Mouse (Mus musculus) forebrain, embryonic 11.5 days (tissue): ENCODE measurements at regions not wholly inside any gene's neighbourhood (a gene's known extent, or its start where the extent isn't known, plus 50 kb on each side); places are given as distances from the start of the nearest gene placed in this dataset.
A peak's percentile ranks its signal among the peaks of the same experiment; 100 is the strongest.

Source experiments
- ATAC-seq: fragments of 200-750 bp; cut with Nextera tagmentation; replicated peaks from 2 replicates; pipeline ENCODE4 v1.8.0; 2017; ENCODE audit warnings: moderate TSS enrichment; ENCODE audit not compliant: low FRiP score
- DNase-seq: peaks from one replicate; pipeline ENCODE4 v3.0.0-alpha.2; 2017; ENCODE audit warnings: low spot score
- H3K27ac ChIP-seq: fragments of 300-500 bp; sonication (generic); 2 replicates; pipeline ENCODE4 v1.5.1; 2014; ENCODE audit warnings: low read depth, low read length
- H3K27me3 ChIP-seq: fragments of 300-500 bp; sonication (generic); 2 replicates; pipeline ENCODE4 v1.6.1; 2014; ENCODE audit warnings: mild to moderate bottlenecking, low read length, mixed read lengths; ENCODE audit not compliant: control insufficient read depth, insufficient read depth
- H3K36me3 ChIP-seq: fragments of 300-500 bp; sonication (generic); 2 replicates; pipeline ENCODE4 v1.6.1; 2014; ENCODE audit warnings: mild to moderate bottlenecking, low read length, moderate library complexity, mixed read lengths; ENCODE audit not compliant: control insufficient read depth, insufficient read depth
- H3K4me1 ChIP-seq: fragments of 300-500 bp; sonication (generic); replicated peaks from 2 replicates; pipeline ENCODE4 v1.6.1; 2014; ENCODE audit warnings: low read length, mixed read lengths; ENCODE audit not compliant: control insufficient read depth, insufficient read depth
- H3K4me2 ChIP-seq: fragments of 300-500 bp; sonication (generic); 2 replicates; pipeline ENCODE4 v1.6.1; 2014; ENCODE audit warnings: low read depth, mild to moderate bottlenecking, low read length, moderate library complexity, mixed read lengths; ENCODE audit not compliant: severe bottlenecking
- H3K4me3 ChIP-seq: fragments of 300-500 bp; sonication (generic); 2 replicates; pipeline ENCODE4 v1.5.1; 2014; ENCODE audit warnings: low read depth, low read length
- H3K9ac ChIP-seq: fragments of 300-500 bp; sonication (generic); 2 replicates; pipeline ENCODE4 v1.6.1; 2014; ENCODE audit warnings: low read length
- H3K9me3 ChIP-seq: fragments of 300-500 bp; sonication (generic); 2 replicates; pipeline ENCODE4 v1.6.1; 2016; ENCODE audit warnings: low read length, mixed read lengths; ENCODE audit not compliant: control insufficient read depth
- WGBS: fragments of 180-500 bp; shearing (Covaris S2); extraction: QIAGEN DNeasy Blood & Tissue Kit; methylation state at CpG from one replicate; pipeline ENCODE4 v1.1.7; 2014; 5-methylcytosine and 5-hydroxymethylcytosine counted together

DNA sequence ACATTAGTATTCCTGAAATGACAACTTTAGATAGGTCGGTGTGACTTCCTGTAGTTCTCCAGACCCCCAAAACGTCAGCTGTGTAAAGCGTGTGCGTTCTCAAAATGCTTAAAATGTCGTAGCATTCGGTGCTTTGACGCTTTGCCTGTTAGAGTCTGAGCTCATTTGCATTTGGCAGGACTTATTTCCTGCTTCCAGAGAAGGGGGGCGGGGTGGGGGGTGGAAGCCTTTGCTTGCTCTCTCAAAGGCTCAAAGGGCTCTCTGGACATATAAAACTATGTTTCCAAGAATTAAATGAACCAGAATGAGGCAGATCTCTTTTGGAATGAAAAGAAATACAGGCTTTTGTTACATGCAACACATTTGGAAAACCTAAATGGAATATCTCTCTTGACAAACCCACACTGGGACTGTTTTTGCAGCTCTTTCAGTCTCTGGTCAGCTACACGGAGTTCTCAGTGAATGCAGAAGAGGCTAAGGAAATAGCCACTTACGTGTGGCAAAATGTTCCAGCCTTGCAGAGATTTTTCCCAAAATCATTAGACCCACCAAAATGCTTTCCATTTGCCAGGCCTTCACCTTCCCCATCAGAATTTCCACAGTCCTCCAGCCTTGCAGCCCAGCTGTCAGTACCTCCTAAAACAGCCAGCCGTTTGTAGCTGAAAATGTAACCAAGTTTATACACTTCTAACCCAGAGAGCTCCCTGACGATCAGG is 163.4 kb downstream of the Spry2 start:
- H3K4me3 ChIP-seq: peak overlapping the region; percentile 31
- ATAC-seq (peak; percentile 57), DNase-seq (peak; percentile 68)
- peak overlapping the region; percentile 68 for H3K4me2 ChIP-seq
- H3K9ac ChIP-seq: peak overlapping the region; percentile 39; the same call in 1 of the 2 replicates
- no peaks in the 10 kb centered on the region for H3K27me3 ChIP-seq
- 2% methylated on average over 12 of the region's 12 CpGs for WGBS
- H3K4me1 ChIP-seq: peaks cover 10% of the 10 kb centered on the region; the same call in 1 of the 2 replicates
- no peaks in the 10 kb centered on the region for H3K9me3 ChIP-seq
- H3K27ac ChIP-seq: peak overlapping the region; percentile 77
- H3K36me3 ChIP-seq: no peaks in the 10 kb centered on the region

DNA sequence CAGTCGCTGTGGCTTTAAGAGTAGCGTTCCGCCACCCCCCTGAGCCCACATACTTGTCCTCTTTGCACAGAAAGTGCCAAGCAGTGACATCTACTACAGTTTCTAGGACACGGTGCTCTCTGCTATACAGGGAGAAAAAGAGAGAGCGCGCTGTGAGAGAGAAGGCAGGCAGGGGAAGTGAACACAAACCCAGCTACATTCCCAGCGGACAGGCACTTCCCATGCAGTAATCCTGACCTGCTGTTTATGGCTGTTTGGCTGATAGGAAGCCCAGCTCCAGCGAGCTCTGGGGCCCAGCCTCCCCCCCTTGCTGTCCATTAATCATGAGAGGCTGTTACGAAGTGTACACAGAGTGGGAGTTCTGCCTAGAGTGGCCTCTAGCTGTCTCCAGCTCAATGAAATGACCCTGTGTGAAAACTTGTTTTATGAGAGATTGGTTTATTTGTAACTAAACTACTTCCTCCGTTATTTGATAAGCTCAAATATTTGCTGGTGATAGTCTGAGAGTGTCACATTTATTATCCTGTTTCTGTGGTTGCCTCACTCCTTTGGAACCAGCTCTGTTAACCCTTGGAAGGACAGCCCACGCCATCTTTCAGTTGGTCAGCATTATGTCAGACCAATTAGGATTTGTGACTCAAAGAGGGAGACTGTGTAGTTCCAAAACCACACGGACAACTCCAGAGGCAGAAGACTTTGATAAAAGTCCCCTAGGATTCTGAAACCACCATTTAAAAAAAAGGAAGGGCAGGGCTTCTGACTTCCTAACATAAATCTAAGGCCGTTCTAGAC is 164.2 kb downstream of the Spry2 start:
- H3K9me3 ChIP-seq: no peaks in the 10 kb centered on the region
- peaks cover 10% of the 10 kb centered on the region; the same call in 1 of the 2 replicates for H3K4me1 ChIP-seq
- peak overlapping the region; percentile 31 for H3K4me3 ChIP-seq
- H3K27me3 ChIP-seq: no peaks in the 10 kb centered on the region
- DNase-seq (peak; percentile 78), ATAC-seq (peak; percentile 88)
- H3K27ac ChIP-seq: peak overlapping the region; percentile 77
- H3K4me2 ChIP-seq: peak overlapping the region; percentile 68
- under 1% methylated on average over 13 of the region's 13 CpGs for WGBS
- H3K9ac ChIP-seq: peak overlapping the region; percentile 57
- no peaks in the 10 kb centered on the region for H3K36me3 ChIP-seq

DNA sequence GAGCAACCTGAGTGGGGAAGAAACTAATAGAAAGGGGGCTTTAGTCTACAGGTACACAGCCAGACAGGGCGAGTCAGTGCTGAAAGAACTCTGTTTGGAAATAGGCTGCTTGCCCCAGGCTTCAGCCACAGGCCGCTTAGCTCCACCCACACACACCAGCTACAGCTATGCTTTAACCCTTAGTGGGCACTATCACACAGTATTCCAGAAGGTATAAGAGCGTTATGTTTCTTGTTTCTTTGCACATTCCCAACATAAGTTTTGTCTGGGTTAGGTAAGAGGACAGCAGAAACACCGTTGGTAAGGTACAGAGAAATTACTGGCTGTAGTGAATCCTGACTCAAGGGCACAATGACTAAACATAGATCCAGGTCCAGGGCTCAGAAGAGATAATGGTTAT is 165.8 kb downstream of the Spry2 start:
- Histone ChIP-seq H3K36me3 (no peaks in the 10 kb centered on the region), H3K9me3 (no peaks in the 10 kb centered on the region), H3K27me3 (no peaks in the 10 kb centered on the region), H3K9ac (no peak overlapping the region), H3K27ac (no peak overlapping the region), H3K4me1 (peaks cover 10% of the 10 kb centered on the region; the same call in 1 of the 2 replicates), H3K4me2 (0 out of 2 replicates have a peak overlapping the region, but pooled peaks have one; percentile 5), H3K4me3 (no peak overlapping the region)
- ATAC-seq (peak; percentile 68), DNase-seq (peak; percentile 75)
- 7% methylated on average over 4 of the region's 4 CpGs for WGBS

DNA sequence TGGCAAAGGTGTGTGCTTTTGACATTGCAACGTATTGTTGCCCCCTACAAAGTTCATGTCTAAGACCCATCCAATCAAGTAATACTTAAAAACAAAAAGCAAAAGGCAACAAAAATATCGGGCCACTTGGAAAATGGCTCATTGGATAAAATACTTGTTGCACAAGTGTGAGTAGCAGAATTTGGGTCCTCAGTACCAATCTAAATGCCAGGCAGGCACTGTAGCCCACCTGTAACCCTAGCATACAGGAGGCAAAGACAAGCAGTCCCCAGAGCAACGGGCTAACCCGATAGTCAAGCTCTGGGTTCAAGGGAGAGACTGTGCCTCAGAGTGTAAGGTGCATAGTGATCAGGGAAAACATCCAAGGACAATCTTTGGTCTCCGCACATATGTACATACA is 167.8 kb downstream of the Spry2 start:
- no peak overlapping the region for H3K27ac ChIP-seq
- no peaks in the 10 kb centered on the region for H3K36me3 ChIP-seq
- H3K4me2 ChIP-seq: no peak overlapping the region
- H3K4me3 ChIP-seq: no peak overlapping the region
- H3K4me1 ChIP-seq: peaks cover 10% of the 10 kb centered on the region; the same call in 1 of the 2 replicates
- ATAC-seq: no peak
- no peak overlapping the region for H3K9ac ChIP-seq
- no peak for DNase-seq
- no peaks in the 10 kb centered on the region for H3K9me3 ChIP-seq
- 87% methylated on average over 5 of the region's 5 CpGs for WGBS
- no peaks in the 10 kb centered on the region for H3K27me3 ChIP-seq

DNA sequence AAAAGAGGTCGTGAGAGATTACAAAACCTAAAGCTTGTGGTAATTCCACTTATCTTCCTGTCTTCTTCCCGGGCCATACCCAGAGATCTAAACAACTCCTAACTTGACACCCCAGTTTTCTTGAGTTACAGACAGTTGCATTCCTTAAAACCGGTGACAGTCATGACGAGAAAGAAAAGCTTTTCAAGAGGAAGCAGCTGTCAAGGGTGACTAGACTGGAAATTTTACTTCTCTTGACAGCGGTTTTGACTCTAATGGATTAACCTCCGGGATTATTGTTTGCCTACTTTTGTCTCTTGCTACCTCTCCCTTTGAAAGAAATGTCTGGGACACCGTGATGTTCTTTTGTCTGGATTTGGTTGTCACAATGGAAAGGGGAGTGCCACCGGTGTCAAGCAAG is 170.9 kb downstream of the Spry2 start:
- no peaks in the 10 kb centered on the region for H3K4me1 ChIP-seq
- ATAC-seq: no peak
- no peak overlapping the region for H3K4me2 ChIP-seq
- no peak overlapping the region for H3K27ac ChIP-seq
- H3K27me3 ChIP-seq: no peaks in the 10 kb centered on the region
- no peak for DNase-seq
- H3K36me3 ChIP-seq: no peaks in the 10 kb centered on the region
- H3K9me3 ChIP-seq: no peaks in the 10 kb centered on the region
- no peak overlapping the region for H3K4me3 ChIP-seq
- 40% methylated on average over 8 of the region's 8 CpGs for WGBS
- no peak overlapping the region for H3K9ac ChIP-seq

DNA sequence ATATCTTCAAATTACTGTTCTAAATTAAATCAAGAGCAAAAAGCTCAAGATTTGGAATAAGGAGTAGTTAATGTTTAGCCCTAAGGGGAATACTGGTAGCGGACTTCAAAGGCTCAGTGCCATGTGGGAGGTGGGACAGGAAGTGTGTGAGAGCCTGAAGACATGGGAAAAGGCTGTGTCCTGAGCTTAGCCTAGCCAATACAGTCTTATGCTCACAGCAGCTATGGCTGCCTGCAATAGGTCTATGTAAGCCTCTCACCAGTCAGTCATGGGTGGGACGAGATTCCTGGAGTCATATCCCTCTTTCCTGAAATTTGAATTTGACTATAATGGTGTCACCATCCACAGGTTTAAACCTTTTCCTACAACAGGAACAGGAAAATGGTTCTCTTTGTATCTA is 173.7 kb downstream of the Spry2 start:
- Histone ChIP-seq H3K9ac (no peak overlapping the region), H3K27me3 (no peaks in the 10 kb centered on the region), H3K36me3 (no peaks in the 10 kb centered on the region), H3K9me3 (no peaks in the 10 kb centered on the region), H3K27ac (no peak overlapping the region), H3K4me3 (no peak overlapping the region), H3K4me1 (no peaks in the 10 kb centered on the region), H3K4me2 (no peak overlapping the region)
- no peak for ATAC-seq
- no peak for DNase-seq
- WGBS: 85% methylated on average over 2 of the region's 2 CpGs

DNA sequence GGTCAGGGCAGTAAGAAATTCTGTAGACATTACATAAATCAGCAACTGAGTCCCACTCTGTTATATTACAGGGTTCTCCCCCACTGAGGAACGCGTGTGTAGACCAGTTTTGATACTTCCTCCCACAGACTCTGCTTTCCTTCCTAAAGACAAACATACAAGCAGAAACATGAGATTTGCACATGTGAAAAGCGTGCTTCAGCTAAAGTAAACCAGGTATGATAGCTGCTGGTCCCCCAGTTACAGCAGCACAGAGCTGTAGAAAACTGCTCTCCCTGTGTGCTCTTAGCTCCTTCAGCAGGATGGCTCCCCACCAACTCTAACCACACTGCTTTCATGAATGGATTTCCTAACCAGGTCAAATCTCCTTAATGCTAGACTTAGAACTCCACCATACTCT is 175.0 kb downstream of the Spry2 start:
- Histone ChIP-seq H3K36me3 (no peaks in the 10 kb centered on the region), H3K4me1 (no peaks in the 10 kb centered on the region), H3K9me3 (no peaks in the 10 kb centered on the region), H3K4me3 (no peak overlapping the region), H3K27ac (no peak overlapping the region), H3K9ac (no peak overlapping the region), H3K27me3 (no peaks in the 10 kb centered on the region), H3K4me2 (no peak overlapping the region)
- no peak for ATAC-seq
- no peak for DNase-seq
- 81% methylated on average over 3 of the region's 3 CpGs for WGBS

DNA sequence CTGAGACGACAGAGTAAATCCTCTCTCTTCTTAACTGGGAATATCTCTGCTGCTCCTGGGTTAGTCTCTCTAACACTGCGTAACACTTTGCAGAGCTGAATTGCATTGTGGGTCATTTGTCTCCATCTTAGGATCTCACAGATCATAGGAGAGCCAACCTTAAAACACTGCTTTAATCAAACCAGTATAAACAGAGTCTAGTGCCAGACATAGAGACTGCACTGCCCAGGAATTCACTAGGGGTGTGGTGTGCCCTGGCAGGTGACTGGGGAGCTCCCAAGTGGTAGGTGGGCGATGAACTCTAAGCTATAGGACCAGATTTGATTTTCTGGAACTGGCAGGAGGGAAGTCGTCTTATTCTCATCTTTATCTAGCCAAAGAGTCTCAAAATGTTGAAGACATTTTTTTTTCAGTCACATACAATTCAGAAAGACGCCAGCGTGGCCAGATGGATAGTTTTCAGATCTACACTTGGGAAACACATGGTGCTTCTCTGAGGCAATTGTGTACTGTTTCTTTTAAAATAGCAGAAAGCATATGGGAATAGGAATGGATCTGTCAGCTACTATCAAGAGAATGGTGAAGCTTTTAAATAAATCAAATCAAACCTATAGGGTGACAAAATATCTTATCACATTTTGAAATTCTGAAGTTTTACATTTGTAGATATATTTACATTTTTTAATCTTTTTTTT is 175.7 kb downstream of the Spry2 start:
- Histone ChIP-seq H3K27ac (no peak overlapping the region), H3K36me3 (no peaks in the 10 kb centered on the region), H3K4me3 (no peak overlapping the region), H3K9ac (no peak overlapping the region), H3K4me2 (no peak overlapping the region), H3K9me3 (no peaks in the 10 kb centered on the region), H3K4me1 (no peaks in the 10 kb centered on the region), H3K27me3 (no peaks in the 10 kb centered on the region)
- WGBS: 89% methylated on average over 6 of the region's 6 CpGs
- ATAC-seq (no peak), DNase-seq (no peak)
